Mouse (Mus musculus) right cerebral cortex, adult 2 months (tissue): ENCODE data around the gene Hnf4a.
"Not testable (repeated sequence)": the region's sequence is repeated elsewhere in the genome, so short reads cannot be mapped to it uniquely, and the experiment has no call there.

Experiments
- DNase-seq, 2 experiments: peaks; one replicate each; pipeline ENCODE4 v3.0.0; 2021 to 2022; ENCODE audit warnings: low spot score in 2 of 2

Gene Hnf4a

DNA sequence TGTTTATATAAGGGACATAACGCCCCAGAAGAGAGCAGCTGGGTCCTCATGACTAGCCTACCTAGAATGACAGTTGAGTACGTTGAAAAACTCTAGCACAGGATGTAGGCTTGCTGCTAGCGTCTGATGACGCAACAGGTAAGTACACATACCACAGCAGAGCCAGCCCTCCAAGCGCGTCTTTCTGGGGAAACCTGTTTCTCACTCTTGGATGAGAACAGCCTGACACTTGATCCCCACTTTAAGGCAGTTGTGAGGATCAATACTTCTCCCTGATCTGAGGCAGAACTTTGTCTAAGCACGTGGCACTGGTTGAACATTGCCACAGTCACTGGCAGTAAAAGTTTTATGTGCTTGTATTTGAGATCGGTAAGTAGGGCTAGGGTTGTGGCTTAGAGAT lies 113.8 kb downstream of the Hnf4a start:
- no peak for DNase-seq

DNA sequence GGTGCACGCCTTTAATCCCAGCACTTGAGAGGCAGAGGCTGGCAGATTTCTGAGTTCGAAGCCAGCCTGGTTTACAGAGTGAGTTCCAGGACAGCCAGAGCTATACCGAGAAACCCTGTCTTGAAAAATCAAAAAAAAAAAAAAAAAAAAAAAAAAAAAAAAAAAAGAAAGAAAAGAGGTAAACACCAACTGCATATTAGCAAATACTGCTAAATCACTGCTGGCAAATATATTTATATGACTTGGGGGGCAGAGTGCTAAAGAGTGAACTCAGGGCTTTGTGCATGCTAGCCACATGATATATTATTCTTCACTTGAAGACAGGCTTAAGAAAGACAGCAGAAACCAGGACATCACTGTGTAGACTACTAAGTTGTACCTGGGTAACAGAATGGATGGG lies 114.8 kb downstream of the Hnf4a start:
- DNase-seq: not testable (repeated sequence)
